Mouse (Mus musculus) layer of hippocampus, postnatal 10 days (tissue): ENCODE results near the gene Ppp2r5e. TPM values are rescaled to one million over a fixed set of nuclear protein-coding genes. Genes with fewer than 3 reads are reported as not detected.
A peak's percentile ranks its signal among the peaks of the same experiment; 100 is the strongest.

Source experiments
- DNase-seq, 2 experiments: peaks; one replicate each; pipeline ENCODE4 v3.0.0; 2021; ENCODE audit warnings: low spot score in 2 of 2
- total RNA-seq, 2 experiments: library from RNA; stranded (reverse); gene quantifications; 2 replicates each; pipeline ENCODE4 v1.2.3; 2021

The Ppp2r5e gene
- total RNA-seq, 2 experiments from 2014 or later, result 77.4 to 83.5 TPM

- no peak for DNase-seq
Observed at GRCm38 (mm10) chr12:75579076-75579475, 17.0 kb downstream of the Ppp2r5e start.

- DNase-seq, result no peak
Observed at GRCm38 (mm10) chr12:75577255-75577654, 18.8 kb downstream of the Ppp2r5e start.

- DNase-seq, result peak; percentile 35 to 46
Observed at GRCm38 (mm10) chr12:75572271-75572670, 23.8 kb downstream of the Ppp2r5e start.

GRCm38 (mm10) chr12:75570138-75570537 is 25.9 kb downstream of the Ppp2r5e start:
- DNase-seq, result no peak

- no peak for DNase-seq
Observed at GRCm38 (mm10) chr12:75567745-75568144, 28.3 kb downstream of the Ppp2r5e start.

- no peak for DNase-seq
Observed at GRCm38 (mm10) chr12:75565756-75566155, 30.3 kb downstream of the Ppp2r5e start.

- DNase-seq, result no peak
Observed at GRCm38 (mm10) chr12:75564498-75564897, 31.5 kb downstream of the Ppp2r5e start.

- no peak for DNase-seq
Observed at GRCm38 (mm10) chr12:75562996-75563618, 32.9 kb downstream of the Ppp2r5e start.

GRCm38 (mm10) chr12:75560681-75561387 is 35.2 kb downstream of the Ppp2r5e start:
- no peak for DNase-seq

- no peak for DNase-seq
Observed at GRCm38 (mm10) chr12:75559196-75559595, 36.8 kb downstream of the Ppp2r5e start.

- DNase-seq, result peak; percentile 21 to 34
Observed at GRCm38 (mm10) chr12:75557813-75558212, 38.2 kb downstream of the Ppp2r5e start.

GRCm38 (mm10) chr12:75555032-75555431 is 41.0 kb downstream of the Ppp2r5e start:
- DNase-seq, result no peak

GRCm38 (mm10) chr12:75552296-75552695 is 43.7 kb downstream of the Ppp2r5e start:
- no peak for DNase-seq

- no peak for DNase-seq
Observed at GRCm38 (mm10) chr12:75551671-75552070, 44.4 kb downstream of the Ppp2r5e start.

- DNase-seq, result no peak
Observed at GRCm38 (mm10) chr12:75548999-75549398, 47.0 kb downstream of the Ppp2r5e start.

- DNase-seq, result no peak
Observed at GRCm38 (mm10) chr12:75547174-75547573, 48.9 kb downstream of the Ppp2r5e start.

GRCm38 (mm10) chr12:75546241-75546640 is 49.8 kb downstream of the Ppp2r5e start:
- DNase-seq, result no peak

- no peak for DNase-seq
Observed at GRCm38 (mm10) chr12:75545431-75545925, 50.6 kb downstream of the Ppp2r5e start.

GRCm38 (mm10) chr12:75544666-75545065 is 51.4 kb downstream of the Ppp2r5e start:
- DNase-seq, result no peak

- no peak for DNase-seq
Observed at GRCm38 (mm10) chr12:75544259-75544658, 51.8 kb downstream of the Ppp2r5e start.

- no peak for DNase-seq
Observed at GRCm38 (mm10) chr12:75543346-75543745, 52.7 kb downstream of the Ppp2r5e start.

- no peak for DNase-seq
Observed at GRCm38 (mm10) chr12:75540621-75541171, 55.3 kb downstream of the Ppp2r5e start.
